Mouse (Mus musculus): ENCODE results near the gene Gm20498.
"Not testable (repeated sequence)": the region's sequence is repeated elsewhere in the genome, so short reads cannot be mapped to it uniquely, and the experiment has no call there.

The Gm20498 gene

GRCm38 (mm10) chr12:81532316-81533028 lies at the start of gene Gm20498, which contains the start of gene Synj2bp:
TSS of gene Gm20498 (minus strand) at chr12:81532905.
TSS of gene Synj2bp (minus strand) at chr12:81532911.
- peak; percentile 69 for DNase-seq (ENCODE audit: low read depth, low spot score)

GRCm38 (mm10) chr12:81568374-81568773 lies 35.7 kb upstream of the Gm20498 start, which contains the start of gene Adam21:
TSS of gene Adam21 (minus strand) at chr12:81568474.
- DNase-seq (ENCODE audit: low read depth, low spot score) = no peak

GRCm38 (mm10) chr12:81567931-81568330 lies 35.2 kb upstream of the Gm20498 start:
- DNase-seq (ENCODE audit: low read depth, low spot score) = no peak

- DNase-seq (ENCODE audit: low read depth, low spot score) = no peak
These were observed 31.5 kb upstream of the Gm20498 start for GRCm38 (mm10) chr12:81564173-81564572.

GRCm38 (mm10) chr12:81549286-81549685 lies 16.6 kb upstream of the Gm20498 start:
- no peak for DNase-seq (ENCODE audit: low read depth, low spot score)

GRCm38 (mm10) chr12:81547163-81547562 lies 14.5 kb upstream of the Gm20498 start:
- DNase-seq (ENCODE audit: low read depth, low spot score) = no peak

- DNase-seq (ENCODE audit: low read depth, low spot score) = no peak
These were observed 319 bp upstream of the Gm20498 start for GRCm38 (mm10) chr12:81533029-81533419.

- DNase-seq (ENCODE audit: low read depth, low spot score) = not testable (repeated sequence)
These were observed 2.1 kb downstream of the Gm20498 start for GRCm38 (mm10) chr12:81530587-81530986.

GRCm38 (mm10) chr12:81496906-81497305 lies 35.8 kb downstream of the Gm20498 start:
- DNase-seq (ENCODE audit: low read depth, low spot score) = not testable (repeated sequence)

- no peak for DNase-seq (ENCODE audit: low read depth, low spot score)
These were observed 42.2 kb downstream of the Gm20498 start for GRCm38 (mm10) chr12:81490491-81490890.

- no peak for DNase-seq (ENCODE audit: low read depth, low spot score)
These were observed 47.4 kb downstream of the Gm20498 start for GRCm38 (mm10) chr12:81485311-81485710.

GRCm38 (mm10) chr12:81484727-81485191 lies 47.9 kb downstream of the Gm20498 start, which contains the start of gene Cox16:
TSS of gene Cox16 (minus strand) at chr12:81485127.
- peak; percentile 77 for DNase-seq (ENCODE audit: low read depth, low spot score)

GRCm38 (mm10) chr12:81484212-81484611 lies 48.5 kb downstream of the Gm20498 start:
- DNase-seq (ENCODE audit: low read depth, low spot score) = no peak

GRCm38 (mm10) chr12:81483656-81484055 lies 49.0 kb downstream of the Gm20498 start:
- DNase-seq (ENCODE audit: low read depth, low spot score) = no peak

GRCm38 (mm10) chr12:81459051-81459450 lies 73.7 kb downstream of the Gm20498 start:
- DNase-seq (ENCODE audit: low read depth, low spot score) = not testable (repeated sequence)

GRCm38 (mm10) chr12:81438985-81439384 lies 93.7 kb downstream of the Gm20498 start:
- DNase-seq (ENCODE audit: low read depth, low spot score) = not testable (repeated sequence)

GRCm38 (mm10) chr12:81434778-81435177 lies 97.9 kb downstream of the Gm20498 start:
- not testable (repeated sequence) for DNase-seq (ENCODE audit: low read depth, low spot score)

- DNase-seq (ENCODE audit: low read depth, low spot score) = no peak
These were observed 110.9 kb downstream of the Gm20498 start, which contains the start of gene Adam4 for GRCm38 (mm10) chr12:81421846-81422245. TSS of gene Adam4 (minus strand) at chr12:81421946.

- no peak for DNase-seq (ENCODE audit: low read depth, low spot score)
These were observed 119.5 kb downstream of the Gm20498 start for GRCm38 (mm10) chr12:81413211-81413610.

- no peak for DNase-seq (ENCODE audit: low read depth, low spot score)
These were observed 123.7 kb downstream of the Gm20498 start for GRCm38 (mm10) chr12:81408966-81409365.

GRCm38 (mm10) chr12:81402187-81402586 lies 130.5 kb downstream of the Gm20498 start:
- peak; percentile 44 for DNase-seq (ENCODE audit: low read depth, low spot score)

GRCm38 (mm10) chr12:81379364-81379763 lies 153.3 kb downstream of the Gm20498 start, which contains the start of gene Gm4787:
TSS of gene Gm4787 (minus strand) at chr12:81379464.
- not testable (repeated sequence) for DNase-seq (ENCODE audit: low read depth, low spot score)

- DNase-seq (ENCODE audit: low read depth, low spot score) = no peak
These were observed 198.9 kb downstream of the Gm20498 start for GRCm38 (mm10) chr12:81333841-81334240.

All from skeletal muscle tissue, adult 2 months (tissue).